Mouse (Mus musculus): ENCODE results near the gene Fbxo39. TPM values are rescaled to one million over a fixed set of nuclear protein-coding genes. Genes with fewer than 3 reads are reported as not detected.

Fbxo39 gene
- polyA plus RNA-seq, 1 experiment from 2014 or later = not detected

GRCm38 (mm10) chr11:72285971-72286480 is 28.2 kb upstream of the Fbxo39 start:
- Histone ChIP-seq H3K27me3 (replicated peaks) (no peaks in the 10 kb centered on the region), H3K4me1 (no peaks in the 10 kb centered on the region), H3K4me3 (replicated peaks) (no peak overlapping the region), H3K9ac (replicated peaks) (no peak overlapping the region), H3K9me3 (replicated peaks) (no peaks in the 10 kb centered on the region), H3K4me2 (no peak overlapping the region), H3K36me3 (no peaks in the 10 kb centered on the region), H3K27ac (replicated peaks) (no peak overlapping the region)
- 79% methylated on average over 6 of the region's 6 CpGs for WGBS
- no peak for ATAC-seq (ENCODE audit: low FRiP score)

DNA sequence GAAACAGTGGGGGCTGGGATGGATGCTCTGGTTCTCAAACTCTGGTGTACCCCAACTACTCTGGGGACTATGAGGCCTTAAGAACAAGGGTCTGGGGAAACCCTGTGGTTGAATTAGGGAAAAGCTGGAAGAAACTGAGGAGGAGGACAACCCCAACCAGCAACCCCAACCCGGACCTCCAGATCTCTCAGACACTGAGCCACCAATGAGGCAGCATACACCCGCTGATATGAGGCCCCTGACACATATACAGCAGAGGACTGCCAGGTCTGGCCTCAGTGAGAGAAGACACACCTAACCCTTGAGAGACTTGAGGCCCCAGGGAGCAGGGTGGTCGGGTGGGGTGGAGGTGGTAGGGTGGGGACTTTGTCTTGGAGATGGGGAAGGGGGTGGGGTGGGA is 27.6 kb upstream of the Fbxo39 start:
- Histone ChIP-seq H3K4me3 (replicated peaks) (no peak overlapping the region), H3K9ac (replicated peaks) (no peak overlapping the region), H3K27ac (replicated peaks) (no peak overlapping the region), H3K9me3 (replicated peaks) (no peaks in the 10 kb centered on the region), H3K36me3 (no peaks in the 10 kb centered on the region), H3K4me2 (no peak overlapping the region), H3K4me1 (no peaks in the 10 kb centered on the region), H3K27me3 (replicated peaks) (no peaks in the 10 kb centered on the region)
- ATAC-seq (ENCODE audit: low FRiP score) = no peak
- WGBS = 87% methylated on average over 3 of the region's 3 CpGs

GRCm38 (mm10) chr11:72287126-72287525 is 27.1 kb upstream of the Fbxo39 start:
- WGBS = 92% methylated on average over 2 of the region's 2 CpGs
- H3K4me1 ChIP-seq = no peaks in the 10 kb centered on the region
- no peak overlapping the region for H3K4me3 ChIP-seq (replicated peaks)
- no peak overlapping the region for H3K4me2 ChIP-seq
- H3K36me3 ChIP-seq = no peaks in the 10 kb centered on the region
- H3K9ac ChIP-seq (replicated peaks) = no peak overlapping the region
- H3K27ac ChIP-seq (replicated peaks) = no peak overlapping the region
- no peaks in the 10 kb centered on the region for H3K27me3 ChIP-seq (replicated peaks)
- no peak for ATAC-seq (ENCODE audit: low FRiP score)
- H3K9me3 ChIP-seq (replicated peaks) = no peaks in the 10 kb centered on the region

GRCm38 (mm10) chr11:72287543-72287942 is 26.7 kb upstream of the Fbxo39 start:
- no peaks in the 10 kb centered on the region for H3K36me3 ChIP-seq
- H3K27me3 ChIP-seq (replicated peaks) = no peaks in the 10 kb centered on the region
- 93% methylated on average over 3 of the region's 3 CpGs for WGBS
- no peak for ATAC-seq (ENCODE audit: low FRiP score)
- H3K4me3 ChIP-seq (replicated peaks) = no peak overlapping the region
- H3K9me3 ChIP-seq (replicated peaks) = no peaks in the 10 kb centered on the region
- H3K4me1 ChIP-seq = no peaks in the 10 kb centered on the region
- no peak overlapping the region for H3K9ac ChIP-seq (replicated peaks)
- H3K4me2 ChIP-seq = no peak overlapping the region
- no peak overlapping the region for H3K27ac ChIP-seq (replicated peaks)

DNA sequence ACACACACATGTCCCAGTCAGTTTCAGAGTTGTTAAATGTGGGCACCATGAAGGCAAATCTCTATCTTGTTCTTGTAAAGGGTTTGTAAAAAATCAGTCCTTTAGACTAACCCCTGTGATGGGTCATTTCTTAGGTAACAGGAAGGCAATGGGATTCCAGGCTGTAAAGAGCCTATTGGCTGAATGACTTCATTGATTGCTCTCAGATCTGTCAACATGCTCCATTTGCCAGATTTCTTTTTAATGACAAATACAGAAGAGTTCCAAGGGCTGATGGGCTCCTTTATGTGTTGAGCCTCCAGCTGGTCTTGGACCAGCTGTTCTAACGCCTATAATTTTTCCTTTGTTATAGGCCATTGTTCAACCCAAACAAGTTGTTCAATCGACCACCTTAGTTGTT is 21.1 kb upstream of the Fbxo39 start:
- ATAC-seq (ENCODE audit: low FRiP score) = no peak
- Histone ChIP-seq H3K9me3 (replicated peaks) (no peaks in the 10 kb centered on the region), H3K27ac (replicated peaks) (no peak overlapping the region), H3K4me1 (no peaks in the 10 kb centered on the region), H3K36me3 (no peaks in the 10 kb centered on the region), H3K4me3 (replicated peaks) (no peak overlapping the region), H3K9ac (replicated peaks) (no peak overlapping the region), H3K27me3 (replicated peaks) (no peaks in the 10 kb centered on the region), H3K4me2 (no peak overlapping the region)
- 68% methylated on average over 2 of the region's 2 CpGs for WGBS

GRCm38 (mm10) chr11:72301334-72301733 is 12.9 kb upstream of the Fbxo39 start, which contains the start of gene Xaf1:
TSS of gene Xaf1 (plus strand) at chr11:72301629.
- no peak for ATAC-seq (ENCODE audit: low FRiP score)
- H3K36me3 ChIP-seq = no peaks in the 10 kb centered on the region
- WGBS = 30% methylated on average over 6 of the region's 6 CpGs
- H3K4me2 ChIP-seq = peak within 1 kb of the TSS; percentile 23
- H3K27me3 ChIP-seq (replicated peaks) = no peaks in the 10 kb centered on the region
- H3K4me3 ChIP-seq (replicated peaks) = peak within 1 kb of the TSS; percentile 13; the same call in 1 of the 2 replicates
- H3K27ac ChIP-seq (replicated peaks) = no peak within 1 kb of the TSS
- no peaks in the 10 kb centered on the region for H3K4me1 ChIP-seq
- H3K9ac ChIP-seq (replicated peaks) = no peak within 1 kb of the TSS
- no peaks in the 10 kb centered on the region for H3K9me3 ChIP-seq (replicated peaks)

DNA sequence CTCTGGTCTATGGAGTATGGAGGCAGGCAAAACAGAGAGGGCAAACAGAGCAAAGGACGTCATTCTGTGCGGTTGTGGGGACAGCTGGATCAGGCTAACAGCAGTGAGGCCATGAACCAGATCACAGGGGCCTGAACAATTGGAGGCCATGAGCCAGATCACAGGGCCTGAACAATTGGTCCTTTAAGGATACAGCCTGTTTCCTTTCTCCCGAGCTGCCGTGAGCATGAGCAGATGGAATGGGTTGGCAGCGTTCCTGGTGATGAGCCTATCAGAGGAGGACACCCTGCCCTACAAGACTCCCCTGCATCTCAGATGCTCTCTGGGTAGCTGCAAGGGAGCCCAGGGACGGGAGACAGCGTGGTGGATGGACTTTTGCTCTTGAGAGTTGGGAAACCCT is 12.0 kb upstream of the Fbxo39 start:
- peak overlapping the region; percentile 23 for H3K4me2 ChIP-seq

DNA sequence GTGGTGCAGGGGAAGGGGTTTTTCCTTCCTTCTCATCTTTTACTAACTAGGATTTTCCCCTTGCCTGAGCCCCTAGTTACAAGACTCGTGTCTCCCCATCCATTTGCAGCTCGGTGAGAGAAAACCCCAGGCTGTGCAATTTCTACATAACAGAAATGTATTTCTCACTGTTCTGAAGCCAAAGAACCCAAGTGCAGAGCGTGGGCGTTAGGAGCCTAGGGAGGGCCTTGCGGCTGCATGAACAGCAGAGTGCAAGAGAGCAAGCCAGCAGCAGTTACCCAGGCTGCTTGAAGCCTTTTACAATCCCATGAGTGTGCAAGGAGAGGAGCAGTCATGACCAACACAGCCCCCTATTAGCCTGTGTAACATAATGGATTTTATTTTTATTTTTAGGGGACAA is 6.8 kb upstream of the Fbxo39 start:
- Histone ChIP-seq H3K4me3 (replicated peaks) (no peak overlapping the region), H3K36me3 (no peaks in the 10 kb centered on the region), H3K9me3 (replicated peaks) (no peaks in the 10 kb centered on the region), H3K9ac (replicated peaks) (no peak overlapping the region), H3K4me2 (no peak overlapping the region), H3K27me3 (replicated peaks) (no peaks in the 10 kb centered on the region), H3K27ac (replicated peaks) (no peak overlapping the region), H3K4me1 (no peaks in the 10 kb centered on the region)
- WGBS = 90% methylated on average over 5 of the region's 5 CpGs
- no peak for ATAC-seq (ENCODE audit: low FRiP score)

More for the DNA sequence above, 12.0 kb upstream of the Fbxo39 start:
- H3K27ac ChIP-seq (replicated peaks) = no peak overlapping the region
- H3K9me3 ChIP-seq (replicated peaks) = no peaks in the 10 kb centered on the region
- H3K4me3 ChIP-seq (replicated peaks) = no peak overlapping the region
- WGBS = 77% methylated on average over 7 of the region's 7 CpGs
- H3K9ac ChIP-seq (replicated peaks) = no peak overlapping the region
- no peaks in the 10 kb centered on the region for H3K36me3 ChIP-seq
- no peak for ATAC-seq (ENCODE audit: low FRiP score)
- H3K27me3 ChIP-seq (replicated peaks) = no peaks in the 10 kb centered on the region
- no peaks in the 10 kb centered on the region for H3K4me1 ChIP-seq

- H3K27me3 ChIP-seq (replicated peaks) = peaks cover 8% of the 10 kb centered on the region
- no peak overlapping the region for H3K27ac ChIP-seq (replicated peaks)
- no peaks in the 10 kb centered on the region; the same call in 1 of the 2 replicates for H3K4me1 ChIP-seq
- H3K4me3 ChIP-seq (replicated peaks) = no peak overlapping the region
- H3K36me3 ChIP-seq = no peaks in the 10 kb centered on the region
- no peak overlapping the region for H3K9ac ChIP-seq (replicated peaks)
- WGBS = 79% methylated on average over 2 of the region's 2 CpGs
- no peak overlapping the region for H3K4me2 ChIP-seq
- no peaks in the 10 kb centered on the region for H3K9me3 ChIP-seq (replicated peaks)
- no peak for ATAC-seq (ENCODE audit: low FRiP score)
Observed at GRCm38 (mm10) chr11:72308982-72309381, 5.3 kb upstream of the Fbxo39 start.

GRCm38 (mm10) chr11:72310491-72310890 is 3.8 kb upstream of the Fbxo39 start:
- no peaks in the 10 kb centered on the region for H3K9me3 ChIP-seq (replicated peaks)
- no peak overlapping the region for H3K9ac ChIP-seq (replicated peaks)
- no peak overlapping the region for H3K4me2 ChIP-seq
- no peaks in the 10 kb centered on the region for H3K36me3 ChIP-seq
- H3K4me3 ChIP-seq (replicated peaks) = no peak overlapping the region
- peaks cover 23% of the 10 kb centered on the region for H3K27me3 ChIP-seq (replicated peaks)
- WGBS = 89% methylated on average over 4 of the region's 4 CpGs
- ATAC-seq (ENCODE audit: low FRiP score) = no peak
- H3K27ac ChIP-seq (replicated peaks) = no peak overlapping the region
- H3K4me1 ChIP-seq = peaks cover 5% of the 10 kb centered on the region; the same call in 1 of the 2 replicates

GRCm38 (mm10) chr11:72311355-72312001 is 2.8 kb upstream of the Fbxo39 start:
- WGBS = 84% methylated on average over 10 of the region's 10 CpGs
- H3K4me2 ChIP-seq = no peak overlapping the region
- H3K9me3 ChIP-seq (replicated peaks) = no peaks in the 10 kb centered on the region
- no peak overlapping the region for H3K27ac ChIP-seq (replicated peaks)
- no peaks in the 10 kb centered on the region for H3K36me3 ChIP-seq
- ATAC-seq (ENCODE audit: low FRiP score) = no peak
- peaks cover 5% of the 10 kb centered on the region; the same call in 1 of the 2 replicates for H3K4me1 ChIP-seq
- no peak overlapping the region for H3K4me3 ChIP-seq (replicated peaks)
- no peak overlapping the region for H3K9ac ChIP-seq (replicated peaks)
- peaks cover 26% of the 10 kb centered on the region for H3K27me3 ChIP-seq (replicated peaks)

DNA sequence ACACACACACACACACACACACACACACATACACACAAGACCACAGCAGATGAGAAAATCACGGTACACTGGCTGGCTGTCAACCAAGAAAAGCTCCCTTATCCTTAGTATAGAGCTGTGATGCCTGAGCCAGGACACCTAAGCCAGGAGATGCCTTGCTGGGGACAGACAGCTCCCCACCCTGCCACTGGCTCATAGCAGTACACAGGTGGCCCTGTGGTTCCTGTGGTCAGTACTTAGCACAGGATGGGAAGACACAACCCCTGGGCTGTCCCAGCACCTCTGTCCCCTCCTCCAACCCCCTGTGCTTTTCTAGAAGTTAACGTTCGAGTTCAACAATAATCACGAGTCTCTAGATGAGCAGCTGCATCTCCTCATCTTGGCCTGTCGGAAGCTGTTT is 3.8 kb downstream of the Fbxo39 start:
- Histone ChIP-seq H3K27ac (replicated peaks) (no peak overlapping the region), H3K27me3 (replicated peaks) (peaks cover 26% of the 10 kb centered on the region), H3K4me1 (peaks cover 5% of the 10 kb centered on the region; the same call in 1 of the 2 replicates), H3K36me3 (no peaks in the 10 kb centered on the region), H3K4me2 (no peak overlapping the region), H3K4me3 (replicated peaks) (no peak overlapping the region), H3K9me3 (replicated peaks) (no peaks in the 10 kb centered on the region), H3K9ac (replicated peaks) (no peak overlapping the region)
- WGBS = 82% methylated on average over 5 of the region's 5 CpGs
- ATAC-seq (ENCODE audit: low FRiP score) = no peak

All from neural tube, embryonic 15.5 days (tissue).